Mouse (Mus musculus) lung, postnatal 0 days (tissue): ENCODE results near the gene Slc25a25. TPM values are rescaled to one million over a fixed set of nuclear protein-coding genes. Genes with fewer than 3 reads are reported as not detected.

Source experiments
- ATAC-seq: fragments of 200-750 bp; cut with Nextera tagmentation; 2 replicates; pipeline ENCODE4 v1.8.0; 2017; ENCODE audit warnings: moderate library complexity
- DNase-seq: peaks from one replicate; pipeline ENCODE4 v3.0.0-alpha.2; 2016; ENCODE audit warnings: low spot score
- H3K27ac ChIP-seq: fragments of 300-500 bp; sonication (generic); 2 replicates; pipeline ENCODE4 v1.5.1; 2014; ENCODE audit warnings: antibody characterized with exemption, mild to moderate bottlenecking, low read length, mixed read lengths
- H3K27me3 ChIP-seq: fragments of 300-500 bp; sonication (generic); replicated peaks from 2 replicates; pipeline ENCODE4 v1.6.1; 2014; ENCODE audit warnings: low read length, mixed read lengths; ENCODE audit not compliant: insufficient read depth
- H3K36me3 ChIP-seq: fragments of 300-500 bp; sonication (generic); 2 replicates; pipeline ENCODE4 v1.6.1; 2014; ENCODE audit warnings: low read length, mixed read lengths; ENCODE audit not compliant: insufficient read depth
- H3K4me1 ChIP-seq: fragments of 300-500 bp; sonication (generic); 2 replicates; pipeline ENCODE4 v1.6.1; 2014; ENCODE audit warnings: antibody characterized with exemption, low read depth, low read length, mixed read lengths; ENCODE audit not compliant: insufficient read depth
- H3K4me2 ChIP-seq: fragments of 300-500 bp; sonication (generic); replicated peaks from 2 replicates; pipeline ENCODE4 v1.6.1; 2014; ENCODE audit warnings: low read depth, mild to moderate bottlenecking, low read length, moderate library complexity, mixed read lengths
- H3K4me3 ChIP-seq: fragments of 300-500 bp; sonication (generic); 2 replicates; pipeline ENCODE4 v1.5.1; 2014; ENCODE audit warnings: low read depth, low read length
- H3K9ac ChIP-seq: fragments of 300-500 bp; sonication (generic); replicated peaks from 2 replicates; pipeline ENCODE4 v1.6.1; 2014; ENCODE audit warnings: low read depth, mild to moderate bottlenecking
- H3K9me3 ChIP-seq: fragments of 300-500 bp; sonication (generic); 2 replicates; pipeline ENCODE4 v1.6.1; 2016; ENCODE audit warnings: low read length, mixed read lengths
- CTCF ChIP-seq: IDR thresholded peaks from 2 replicates; pipeline ENCODE4 v1.5.1; 2016; ENCODE audit warnings: antibody characterized with exemption, mild to moderate bottlenecking
- EP300 ChIP-seq: IDR thresholded peaks from 2 replicates; pipeline ENCODE4 v1.6.1; 2016; ENCODE audit warnings: antibody characterized with exemption, mild to moderate bottlenecking, control low read depth
- WGBS: fragments of 180-500 bp; shearing (Covaris S2); extraction: QIAGEN DNeasy Blood & Tissue Kit; methylation state at CpG from one replicate; pipeline ENCODE4 v1.1.7; 2014; 5-methylcytosine and 5-hydroxymethylcytosine counted together
- polyA plus RNA-seq: library from polyadenylated mRNA; unstranded; fragments of >200 nt; fragmentation: Nextera tagmentation; extraction: Ambion mirVana; gene quantifications from 2 replicates; pipeline ENCODE4 v1.2.1, GENCODE M21; 2015

Gene Slc25a25
- 16.7 and 21.5 TPM in 2 replicates for polyA plus RNA-seq

- Histone ChIP-seq H3K4me1 (peaks cover 28% of the 10 kb centered on the region; the same call in 1 of the 2 replicates), H3K27ac (peak within 1 kb of the TSS; percentile 97), H3K27me3 (no peaks in the 10 kb centered on the region), H3K9ac (peak within 1 kb of the TSS; percentile 89), H3K9me3 (no peaks in the 10 kb centered on the region), H3K4me3 (peak within 1 kb of the TSS; percentile 86), H3K36me3 (no peaks in the 10 kb centered on the region), H3K4me2 (peak within 1 kb of the TSS; percentile 71)
- TF ChIP-seq EP300 (no peak), CTCF (no peak)
- peak; percentile 85 for ATAC-seq
- peak; percentile 99 for DNase-seq
- WGBS, result under 1% methylated on average over 99 of the region's 103 CpGs
Observed at GRCm38 (mm10) chr2:32450881-32451844, at the start of gene Slc25a25. TSS of gene Slc25a25 (minus strand) at chr2:32451445.

- TF ChIP-seq CTCF (no peak), EP300 (no peak)
- WGBS, result 64% methylated on average over 5 of the region's 5 CpGs
- ATAC-seq (no peak), DNase-seq (no peak)
- Histone ChIP-seq H3K27ac (no peak overlapping the region), H3K9me3 (no peaks in the 10 kb centered on the region), H3K27me3 (no peaks in the 10 kb centered on the region), H3K4me1 (peaks cover 9% of the 10 kb centered on the region; the same call in 1 of the 2 replicates), H3K4me2 (no peak overlapping the region), H3K9ac (no peak overlapping the region), H3K4me3 (no peak overlapping the region), H3K36me3 (no peaks in the 10 kb centered on the region)
Observed at GRCm38 (mm10) chr2:32500461-32500860, 49.2 kb upstream of the Slc25a25 start.

DNA sequence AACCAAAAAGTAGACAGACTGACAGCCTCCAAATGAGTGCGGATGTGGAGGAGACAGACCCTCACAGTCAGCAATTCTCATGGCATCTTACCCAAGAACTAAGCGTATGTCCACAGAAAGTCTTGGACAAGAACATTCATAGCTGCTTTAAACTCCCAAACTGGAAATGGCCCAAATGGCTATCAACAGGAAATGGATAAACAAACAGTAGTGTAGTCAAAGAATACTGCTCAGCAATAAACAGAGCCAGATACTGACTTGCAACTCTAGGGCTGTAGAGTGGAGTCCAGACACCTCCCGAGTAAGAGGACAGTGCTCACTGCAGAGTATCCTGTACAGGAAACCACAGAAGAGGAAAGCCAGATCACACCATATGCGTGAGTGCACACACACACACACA, 48.1 kb upstream of the Slc25a25 start:
- no peaks in the 10 kb centered on the region for H3K27me3 ChIP-seq
- no peak overlapping the region for H3K27ac ChIP-seq
- DNase-seq (peak; percentile 72), ATAC-seq (peak; percentile 69)
- no peak for TF ChIP-seq CTCF
- TF ChIP-seq EP300, result peak; percentile 34; the same call in 1 of the 2 replicates
- H3K4me2 ChIP-seq, result no peak overlapping the region
- no peak overlapping the region for H3K9ac ChIP-seq
- H3K4me3 ChIP-seq, result no peak overlapping the region
- no peaks in the 10 kb centered on the region for H3K9me3 ChIP-seq
- peaks cover 11% of the 10 kb centered on the region; the same call in 1 of the 2 replicates for H3K4me1 ChIP-seq
- WGBS, result 44% methylated on average over 4 of the region's 4 CpGs
- H3K36me3 ChIP-seq, result no peaks in the 10 kb centered on the region

DNA sequence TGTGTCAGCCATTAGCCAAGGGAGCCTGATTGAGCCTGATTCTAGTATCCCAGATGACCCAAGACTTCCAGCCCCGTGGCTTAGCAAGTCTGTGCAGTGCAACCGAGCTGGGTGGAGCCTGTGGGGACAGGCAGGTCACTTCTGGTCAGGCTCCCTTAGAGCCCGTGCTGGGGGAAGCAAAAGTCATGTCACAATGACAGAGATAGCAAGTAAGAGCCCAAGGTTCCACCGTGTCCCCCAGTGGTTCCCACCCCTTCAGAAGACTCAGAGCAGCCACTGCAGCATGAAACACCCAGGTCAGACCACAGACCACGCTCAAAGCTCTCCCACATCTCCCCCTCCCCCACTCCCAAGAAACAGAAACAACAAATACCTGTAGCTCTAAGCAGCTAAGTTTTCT, 44.9 kb upstream of the Slc25a25 start:
- Histone ChIP-seq H3K9ac (no peak overlapping the region), H3K36me3 (no peaks in the 10 kb centered on the region), H3K27me3 (no peaks in the 10 kb centered on the region), H3K9me3 (no peaks in the 10 kb centered on the region), H3K4me2 (no peak overlapping the region), H3K4me1 (peaks cover 3% of the 10 kb centered on the region; the same call in 1 of the 2 replicates), H3K4me3 (no peak overlapping the region), H3K27ac (no peak overlapping the region)
- DNase-seq, result no peak
- 45% methylated on average over 5 of the region's 5 CpGs for WGBS
- TF ChIP-seq EP300 (no peak), CTCF (no peak)
- ATAC-seq, result no peak

GRCm38 (mm10) chr2:32495185-32495726, 44.0 kb upstream of the Slc25a25 start:
- peak overlapping the region; percentile 14; the same call in 1 of the 2 replicates for H3K27ac ChIP-seq
- H3K9ac ChIP-seq, result no peak overlapping the region
- no peaks in the 10 kb centered on the region for H3K27me3 ChIP-seq
- 0 out of 2 replicates have a peak overlapping the region, but pooled peaks have one; percentile 3 for H3K4me2 ChIP-seq
- H3K4me3 ChIP-seq, result no peak overlapping the region
- H3K9me3 ChIP-seq, result no peaks in the 10 kb centered on the region
- TF ChIP-seq CTCF (no peak), EP300 (peak; percentile 51; the same call in 1 of the 2 replicates)
- DNase-seq, result peak; percentile 74
- 44% methylated on average over 20 of the region's 20 CpGs for WGBS
- H3K4me1 ChIP-seq, result peaks cover 3% of the 10 kb centered on the region; the same call in 1 of the 2 replicates
- no peaks in the 10 kb centered on the region for H3K36me3 ChIP-seq
- peak; percentile 82 for ATAC-seq

GRCm38 (mm10) chr2:32494522-32494921, 43.3 kb upstream of the Slc25a25 start:
- H3K36me3 ChIP-seq, result no peaks in the 10 kb centered on the region
- H3K9ac ChIP-seq, result no peak overlapping the region
- H3K4me3 ChIP-seq, result no peak overlapping the region
- 0 out of 2 replicates have a peak overlapping the region, but pooled peaks have one; percentile 14 for H3K27ac ChIP-seq
- 51% methylated on average over 2 of the region's 2 CpGs for WGBS
- H3K9me3 ChIP-seq, result no peaks in the 10 kb centered on the region
- H3K4me1 ChIP-seq, result peaks cover 3% of the 10 kb centered on the region; the same call in 1 of the 2 replicates
- H3K4me2 ChIP-seq, result no peak overlapping the region
- no peak for ATAC-seq
- DNase-seq, result no peak
- TF ChIP-seq EP300, result no peak
- no peak for TF ChIP-seq CTCF
- H3K27me3 ChIP-seq, result no peaks in the 10 kb centered on the region
